Mouse (Mus musculus) embryonic facial prominence, embryonic 13.5 days (tissue): ENCODE measurements at regions not wholly inside any gene's neighbourhood (a gene's known extent, or its start where the extent isn't known, plus 50 kb on each side); places are given as distances from the start of the nearest gene placed in this dataset.

ENCODE experiments used
- ATAC-seq: fragments of 200-750 bp; cut with Nextera tagmentation; 2 replicates; pipeline ENCODE4 v1.8.0; 2017; ENCODE audit warnings: low read depth; ENCODE audit not compliant: insufficient number of reproducible peaks, insufficient read depth, low FRiP score, low TSS enrichment
- H3K27ac ChIP-seq: fragments of 300-500 bp; sonication (generic); 2 replicates; pipeline ENCODE4 v1.5.1; 2015; ENCODE audit warnings: moderate library complexity, mild to moderate bottlenecking, inconsistent platforms
- H3K27me3 ChIP-seq: fragments of 300-500 bp; sonication (generic); 2 replicates; pipeline ENCODE4 v1.6.1; 2015; ENCODE audit warnings: mild to moderate bottlenecking, inconsistent platforms
- H3K36me3 ChIP-seq: fragments of 300-500 bp; sonication (generic); 2 replicates; pipeline ENCODE4 v1.6.1; 2015; ENCODE audit warnings: mild to moderate bottlenecking, inconsistent platforms
- H3K4me1 ChIP-seq: fragments of 300-500 bp; sonication (generic); 2 replicates; pipeline ENCODE4 v1.6.1; 2015; ENCODE audit warnings: inconsistent platforms
- H3K4me2 ChIP-seq: fragments of 300-500 bp; sonication (generic); 2 replicates; pipeline ENCODE4 v1.6.1; 2015; ENCODE audit warnings: moderate library complexity, mild to moderate bottlenecking, inconsistent platforms
- H3K4me3 ChIP-seq: fragments of 300-500 bp; sonication (generic); 2 replicates; pipeline ENCODE4 v1.5.1; 2015; ENCODE audit warnings: mild to moderate bottlenecking, inconsistent platforms
- H3K9ac ChIP-seq: fragments of 300-500 bp; sonication (generic); 2 replicates; pipeline ENCODE4 v1.6.1; 2015; ENCODE audit warnings: mild to moderate bottlenecking, inconsistent platforms
- H3K9me3 ChIP-seq: fragments of 300-500 bp; sonication (generic); 2 replicates; pipeline ENCODE4 v1.6.1; 2016; ENCODE audit warnings: inconsistent platforms
- WGBS: fragments of 180-500 bp; shearing (Covaris S2); methylation state at CpG from one replicate; pipeline ENCODE4 v1.1.7; 2015; ENCODE audit warnings: mixed read lengths; 5-methylcytosine and 5-hydroxymethylcytosine counted together

- Histone ChIP-seq H3K4me1 (peaks cover 19% of the 10 kb centered on the region), H3K9me3 (no peaks in the 10 kb centered on the region), H3K4me3 (no peak overlapping the region), H3K36me3 (no peaks in the 10 kb centered on the region), H3K9ac (peak overlapping the region; percentile 11; the same call in 1 of the 2 replicates), H3K27me3 (peaks cover 16% of the 10 kb centered on the region), H3K27ac (no peak overlapping the region), H3K4me2 (peak overlapping the region; percentile 39; the same call in 1 of the 2 replicates)
- ATAC-seq, result no peak
- 25% methylated on average over 20 of the region's 20 CpGs for WGBS
Observed at GRCm38 (mm10) chr5:148820476-148820875, 108.6 kb downstream of the Katnal1 start.

- Histone ChIP-seq H3K27me3 (peaks cover 16% of the 10 kb centered on the region), H3K9ac (no peak overlapping the region), H3K4me3 (no peak overlapping the region), H3K4me2 (no peak overlapping the region), H3K9me3 (no peaks in the 10 kb centered on the region), H3K27ac (no peak overlapping the region), H3K36me3 (no peaks in the 10 kb centered on the region), H3K4me1 (peaks cover 19% of the 10 kb centered on the region)
- no peak for ATAC-seq
- WGBS, result 45% methylated on average over 6 of the region's 6 CpGs
Observed at GRCm38 (mm10) chr5:148819423-148819822, 109.7 kb downstream of the Katnal1 start.

GRCm38 (mm10) chr5:148818746-148819145 is 110.4 kb downstream of the Katnal1 start:
- no peak overlapping the region for H3K4me3 ChIP-seq
- H3K9me3 ChIP-seq, result no peaks in the 10 kb centered on the region
- 63% methylated on average over 2 of the region's 2 CpGs for WGBS
- H3K36me3 ChIP-seq, result no peaks in the 10 kb centered on the region
- no peak overlapping the region for H3K9ac ChIP-seq
- peaks cover 16% of the 10 kb centered on the region for H3K27me3 ChIP-seq
- ATAC-seq, result no peak
- no peak overlapping the region for H3K27ac ChIP-seq
- peaks cover 19% of the 10 kb centered on the region for H3K4me1 ChIP-seq
- H3K4me2 ChIP-seq, result no peak overlapping the region

GRCm38 (mm10) chr5:148812840-148813239 is 116.3 kb downstream of the Katnal1 start:
- 68% methylated on average over 9 of the region's 9 CpGs for WGBS
- Histone ChIP-seq H3K27me3 (peaks cover 23% of the 10 kb centered on the region), H3K4me1 (peaks cover 13% of the 10 kb centered on the region; the same call in 1 of the 2 replicates), H3K9me3 (no peaks in the 10 kb centered on the region), H3K4me2 (no peak overlapping the region), H3K36me3 (no peaks in the 10 kb centered on the region), H3K4me3 (no peak overlapping the region), H3K9ac (no peak overlapping the region), H3K27ac (no peak overlapping the region)
- ATAC-seq, result no peak

- Histone ChIP-seq H3K27ac (no peak overlapping the region), H3K4me1 (peaks cover 13% of the 10 kb centered on the region; the same call in 1 of the 2 replicates), H3K27me3 (peaks cover 23% of the 10 kb centered on the region), H3K36me3 (no peaks in the 10 kb centered on the region), H3K4me2 (no peak overlapping the region), H3K4me3 (no peak overlapping the region), H3K9me3 (no peaks in the 10 kb centered on the region), H3K9ac (no peak overlapping the region)
- 15% methylated on average over 13 of the region's 13 CpGs for WGBS
- ATAC-seq, result no peak
Observed at GRCm38 (mm10) chr5:148812016-148812415, 117.1 kb downstream of the Katnal1 start.

GRCm38 (mm10) chr5:148809485-148809884 is 119.6 kb downstream of the Katnal1 start:
- no peak overlapping the region for H3K9ac ChIP-seq
- H3K27me3 ChIP-seq, result peaks cover 23% of the 10 kb centered on the region
- H3K4me1 ChIP-seq, result peaks cover 13% of the 10 kb centered on the region; the same call in 1 of the 2 replicates
- H3K9me3 ChIP-seq, result no peaks in the 10 kb centered on the region
- H3K36me3 ChIP-seq, result no peaks in the 10 kb centered on the region
- H3K4me2 ChIP-seq, result no peak overlapping the region
- H3K4me3 ChIP-seq, result no peak overlapping the region
- no peak for ATAC-seq
- no peak overlapping the region for H3K27ac ChIP-seq
- WGBS, result 53% methylated on average over 3 of the region's 3 CpGs

GRCm38 (mm10) chr5:148809055-148809454 is 120.1 kb downstream of the Katnal1 start:
- H3K36me3 ChIP-seq, result no peaks in the 10 kb centered on the region
- H3K9ac ChIP-seq, result no peak overlapping the region
- no peak for ATAC-seq
- H3K4me1 ChIP-seq, result peaks cover 13% of the 10 kb centered on the region; the same call in 1 of the 2 replicates
- no peak overlapping the region for H3K27ac ChIP-seq
- no peaks in the 10 kb centered on the region for H3K9me3 ChIP-seq
- peaks cover 23% of the 10 kb centered on the region for H3K27me3 ChIP-seq
- 16% methylated on average over 10 of the region's 10 CpGs for WGBS
- no peak overlapping the region for H3K4me3 ChIP-seq
- peak overlapping the region; percentile 5; the same call in 1 of the 2 replicates for H3K4me2 ChIP-seq

GRCm38 (mm10) chr5:148808426-148808825 is 120.7 kb downstream of the Katnal1 start:
- H3K4me2 ChIP-seq, result peak overlapping the region; percentile 5; the same call in 1 of the 2 replicates
- peaks cover 13% of the 10 kb centered on the region; the same call in 1 of the 2 replicates for H3K4me1 ChIP-seq
- H3K27me3 ChIP-seq, result peaks cover 23% of the 10 kb centered on the region
- H3K36me3 ChIP-seq, result no peaks in the 10 kb centered on the region
- H3K9me3 ChIP-seq, result no peaks in the 10 kb centered on the region
- no peak for ATAC-seq
- no peak overlapping the region for H3K9ac ChIP-seq
- H3K27ac ChIP-seq, result no peak overlapping the region
- no peak overlapping the region for H3K4me3 ChIP-seq
- WGBS, result 2% methylated on average over 4 of the region's 4 CpGs

GRCm38 (mm10) chr5:148807612-148808011 is 121.5 kb downstream of the Katnal1 start:
- Histone ChIP-seq H3K9ac (no peak overlapping the region), H3K27ac (no peak overlapping the region), H3K4me3 (no peak overlapping the region), H3K4me1 (peaks cover 15% of the 10 kb centered on the region), H3K4me2 (no peak overlapping the region), H3K27me3 (peaks cover 23% of the 10 kb centered on the region), H3K9me3 (no peaks in the 10 kb centered on the region), H3K36me3 (no peaks in the 10 kb centered on the region)
- ATAC-seq, result no peak
- 92% methylated on average over 4 of the region's 4 CpGs for whole genome bisulfite sequencing

- WGBS, result 65% methylated on average over 3 of the region's 3 CpGs
- Histone ChIP-seq H3K27ac (no peak overlapping the region), H3K4me1 (peaks cover 18% of the 10 kb centered on the region), H3K4me2 (no peak overlapping the region), H3K9me3 (no peaks in the 10 kb centered on the region), H3K9ac (no peak overlapping the region), H3K4me3 (no peak overlapping the region), H3K36me3 (no peaks in the 10 kb centered on the region), H3K27me3 (peaks cover 9% of the 10 kb centered on the region)
- no peak for ATAC-seq
Observed at GRCm38 (mm10) chr5:148805030-148805429, 124.1 kb downstream of the Katnal1 start.

- H3K27ac ChIP-seq, result no peak overlapping the region
- no peak for ATAC-seq
- 80% methylated on average over 13 of the region's 14 CpGs for WGBS
- H3K36me3 ChIP-seq, result no peaks in the 10 kb centered on the region
- H3K4me2 ChIP-seq, result no peak overlapping the region
- no peak overlapping the region for H3K9ac ChIP-seq
- H3K4me3 ChIP-seq, result no peak overlapping the region
- H3K27me3 ChIP-seq, result no peaks in the 10 kb centered on the region
- H3K9me3 ChIP-seq, result no peaks in the 10 kb centered on the region
- peaks cover 6% of the 10 kb centered on the region for H3K4me1 ChIP-seq
Observed at GRCm38 (mm10) chr5:148803772-148804171, 125.3 kb downstream of the Katnal1 start.

- no peaks in the 10 kb centered on the region for H3K9me3 ChIP-seq
- no peak overlapping the region for H3K9ac ChIP-seq
- no peak overlapping the region for H3K4me3 ChIP-seq
- H3K27me3 ChIP-seq, result no peaks in the 10 kb centered on the region
- ATAC-seq, result no peak
- peaks cover 17% of the 10 kb centered on the region for H3K4me1 ChIP-seq
- no peak overlapping the region for H3K27ac ChIP-seq
- WGBS, result 60% methylated on average over 9 of the region's 9 CpGs
- H3K4me2 ChIP-seq, result no peak overlapping the region
- no peaks in the 10 kb centered on the region for H3K36me3 ChIP-seq
Observed at GRCm38 (mm10) chr5:148802720-148803119, 126.4 kb downstream of the Katnal1 start.
